Mouse (Mus musculus): Measurements from ENCODE around the gene Arxes2.
"Not testable (repeated sequence)": the region's sequence is repeated elsewhere in the genome, so short reads cannot be mapped to it uniquely, and the experiment has no call there.

Gene Arxes2

GRCm38 (mm10) chrX:135993664-135994119 lies at the start of gene Arxes2:
Gene Arxes2, plus strand, starts transcription at chrX:135993824.
- DNase-seq (ENCODE audit: low spot score) = not testable (repeated sequence)

DNA sequence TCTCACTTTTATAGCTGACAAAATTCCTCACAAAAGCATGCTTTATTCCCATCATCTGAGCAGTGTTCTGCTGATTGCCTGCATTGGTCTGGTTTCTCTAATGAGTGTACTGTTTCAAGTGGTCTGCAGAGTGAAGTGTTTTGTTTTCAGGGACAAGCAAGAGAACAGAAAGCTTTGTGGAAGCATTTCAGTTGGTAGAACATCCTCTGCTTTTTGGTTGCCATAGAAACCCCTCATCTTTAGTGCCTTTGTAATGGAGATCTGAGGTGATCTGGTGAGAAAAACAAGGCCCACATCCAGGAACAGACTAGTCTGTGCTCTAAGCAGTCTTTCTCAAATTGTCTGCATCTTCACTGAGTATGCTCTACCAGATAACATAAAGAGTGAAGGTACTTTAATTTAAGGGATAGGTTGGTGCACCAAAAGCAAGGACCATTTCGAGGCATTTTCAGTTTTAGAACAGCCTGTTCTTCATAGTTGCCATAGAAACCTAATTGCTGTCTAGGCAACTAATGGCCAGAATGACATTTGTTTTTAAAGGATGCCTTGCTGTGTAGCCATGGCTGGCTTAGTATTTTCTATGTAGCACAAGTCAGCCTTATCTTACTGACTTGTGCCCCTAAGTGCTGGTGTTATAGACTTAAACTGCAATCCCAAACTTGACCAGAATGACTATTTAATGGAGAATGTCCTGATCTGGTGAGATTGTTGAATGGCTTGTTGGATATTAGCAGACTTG lies 44.8 kb upstream of the Arxes2 start:
- DNase-seq (ENCODE audit: low spot score) = no peak

DNA sequence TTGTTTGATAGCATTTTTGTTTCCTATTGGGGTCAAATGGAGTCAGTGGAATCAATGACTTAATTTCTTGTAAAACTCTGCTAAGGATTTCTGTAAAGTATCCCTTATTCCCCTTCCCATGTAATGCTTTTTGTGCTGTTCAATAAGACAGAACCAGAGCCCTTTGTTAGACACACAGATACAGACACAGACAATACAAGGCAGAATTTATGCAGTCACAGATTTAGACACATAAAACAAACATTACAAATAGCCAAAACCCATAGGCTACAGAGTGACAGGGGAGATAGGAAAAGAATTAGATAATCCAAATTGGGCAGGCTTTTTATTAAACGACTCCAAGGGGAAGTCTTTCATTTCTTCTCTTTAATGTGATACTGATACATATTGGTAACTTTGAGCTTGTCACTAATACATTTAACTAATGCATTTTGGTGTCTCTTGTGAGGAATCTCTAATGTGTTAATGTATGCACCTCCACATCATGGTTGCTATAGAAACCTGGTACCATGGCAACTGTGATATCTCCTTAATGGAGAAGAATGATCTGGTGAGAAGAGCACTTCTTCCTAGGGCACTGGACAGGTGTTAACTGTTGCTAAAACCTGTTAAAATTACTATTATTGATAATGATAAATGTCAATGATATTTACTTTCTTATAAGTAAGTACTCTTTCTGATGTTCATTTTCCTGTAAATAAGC lies 36.5 kb upstream of the Arxes2 start:
- no peak for DNase-seq (ENCODE audit: low spot score)

- no peak for DNase-seq (ENCODE audit: low spot score)
These were observed 35.9 kb upstream of the Arxes2 start for GRCm38 (mm10) chrX:135957691-135958081.

- no peak for DNase-seq (ENCODE audit: low spot score)
These were observed 34.9 kb upstream of the Arxes2 start for GRCm38 (mm10) chrX:135958589-135959225.

DNA sequence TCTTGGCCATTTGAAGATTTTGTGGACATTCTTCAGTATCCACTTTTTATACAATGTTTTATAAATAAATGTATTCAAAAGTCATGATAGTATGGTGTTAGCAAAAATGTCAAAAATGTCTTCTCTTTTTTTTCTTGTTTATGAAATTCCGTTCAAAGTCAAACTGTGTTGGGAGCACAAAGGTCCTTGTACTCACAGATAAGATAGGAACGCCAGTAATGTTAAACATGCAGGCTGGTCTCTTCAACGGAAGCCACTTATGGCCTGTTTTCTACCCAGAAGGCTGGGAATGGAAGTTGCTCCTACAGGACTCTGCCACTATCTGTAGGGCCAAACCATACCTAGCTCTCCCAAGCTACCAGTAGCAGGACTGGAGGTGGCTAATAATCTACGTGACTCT lies 34.1 kb upstream of the Arxes2 start:
- DNase-seq (ENCODE audit: low spot score) = no peak

- DNase-seq (ENCODE audit: low spot score) = no peak
These were observed 31.3 kb upstream of the Arxes2 start for GRCm38 (mm10) chrX:135962342-135962741.

DNA sequence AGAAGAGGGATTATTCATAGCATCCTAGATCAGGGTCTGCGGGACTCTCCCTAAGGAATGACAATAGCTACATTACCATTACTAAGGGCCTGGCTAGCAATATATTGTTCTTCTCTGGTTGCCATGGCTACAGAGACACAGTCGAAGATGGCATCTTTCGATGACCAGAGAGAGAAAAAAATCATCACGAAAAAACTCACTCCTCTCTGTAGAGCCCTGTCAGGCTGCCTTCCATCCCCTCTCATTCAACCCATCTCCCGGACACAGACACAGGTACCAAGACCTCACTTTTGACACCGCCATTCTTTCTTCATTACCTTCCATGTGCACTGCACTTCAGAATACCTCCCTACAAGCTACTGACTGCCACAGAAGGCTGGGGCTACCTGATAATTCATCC lies 30.5 kb upstream of the Arxes2 start:
- DNase-seq (ENCODE audit: low spot score) = no peak

GRCm38 (mm10) chrX:135963629-135964028 lies 30.0 kb upstream of the Arxes2 start:
- no peak for DNase-seq (ENCODE audit: low spot score)

GRCm38 (mm10) chrX:135973597-135974423 lies 19.8 kb upstream of the Arxes2 start:
- no peak for DNase-seq (ENCODE audit: low spot score)

GRCm38 (mm10) chrX:135974424-135975225 lies 19.0 kb upstream of the Arxes2 start:
- DNase-seq (ENCODE audit: low spot score) = no peak

DNA sequence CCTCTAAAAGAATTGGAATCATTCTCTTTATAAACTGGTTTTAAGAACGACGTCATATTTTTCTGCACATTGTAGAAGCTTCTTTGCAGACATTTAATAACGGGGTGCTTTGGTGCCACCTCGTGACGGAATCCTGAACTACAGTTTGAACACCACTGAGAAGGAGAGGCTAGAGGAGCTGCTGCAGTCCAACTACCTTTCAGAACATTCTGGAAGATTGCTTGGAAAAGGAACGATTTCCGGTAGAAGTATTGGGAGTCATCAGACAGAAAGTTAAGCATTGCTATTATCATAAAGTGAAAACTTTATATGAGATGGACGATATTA lies 18.4 kb upstream of the Arxes2 start:
- DNase-seq (ENCODE audit: low spot score) = peak; percentile 21

GRCm38 (mm10) chrX:135984539-135985260 lies 8.9 kb upstream of the Arxes2 start:
- no peak for DNase-seq (ENCODE audit: low spot score)

GRCm38 (mm10) chrX:135986267-135986666 lies 7.4 kb upstream of the Arxes2 start:
- no peak for DNase-seq (ENCODE audit: low spot score)

- DNase-seq (ENCODE audit: low spot score) = no peak
These were observed 3.0 kb upstream of the Arxes2 start for GRCm38 (mm10) chrX:135990661-135991060.

DNA sequence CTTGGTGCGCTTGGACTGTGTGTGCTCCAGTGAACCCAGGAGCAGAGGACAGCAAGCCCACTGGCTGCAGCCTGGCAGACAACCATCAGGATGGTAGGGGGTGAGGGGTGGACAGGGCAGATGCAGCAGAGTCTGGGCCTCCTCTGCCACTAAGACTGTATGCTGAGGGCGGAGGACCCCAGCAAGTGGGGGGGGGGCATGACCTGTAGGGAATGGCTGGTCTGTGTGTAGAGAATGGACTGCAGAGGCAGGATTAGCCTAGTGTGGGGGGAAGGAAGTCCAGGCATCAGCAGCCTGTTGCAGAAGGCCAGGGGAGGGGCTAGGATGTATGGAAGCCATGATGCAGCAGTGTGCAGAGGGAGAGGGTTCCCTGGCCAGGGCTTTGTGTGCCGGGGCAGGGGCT lies 431 bp upstream of the Arxes2 start:
- not testable (repeated sequence) for DNase-seq (ENCODE audit: low spot score)

DNA sequence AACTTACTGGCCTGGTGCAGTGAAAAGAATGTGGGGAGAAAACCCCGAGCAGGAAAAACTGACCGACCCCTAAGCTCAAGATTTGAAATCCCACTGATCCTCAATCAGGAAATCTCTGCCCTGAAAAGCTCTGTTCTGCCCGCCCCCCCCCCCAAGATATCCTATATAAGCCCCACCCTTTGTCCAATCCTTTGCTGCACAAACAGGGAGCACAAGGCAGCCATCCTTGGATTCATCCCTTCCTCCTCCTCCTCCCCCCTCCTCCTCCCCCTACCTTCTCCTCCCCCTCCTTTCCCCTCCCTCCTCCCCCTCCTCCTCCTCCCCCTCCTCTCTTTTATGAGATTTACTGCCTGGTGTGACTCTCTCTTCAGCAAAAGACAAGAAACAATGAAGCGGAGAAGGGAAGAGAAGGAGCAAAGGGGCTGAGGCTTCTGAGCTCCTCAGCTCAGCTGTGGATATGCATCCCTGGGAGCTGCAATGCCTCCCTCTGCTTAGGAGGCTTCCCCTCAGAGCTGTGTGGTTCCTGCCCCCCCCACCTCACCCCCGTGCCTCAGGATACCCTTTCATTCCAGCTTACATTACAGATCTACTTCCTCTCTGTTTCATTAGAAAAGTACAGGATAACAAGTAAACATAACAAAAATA lies 13.7 kb downstream of the Arxes2 start:
- DNase-seq (ENCODE audit: low spot score) = no peak

GRCm38 (mm10) chrX:136014392-136014791 lies 20.8 kb downstream of the Arxes2 start:
- no peak for DNase-seq (ENCODE audit: low spot score)

GRCm38 (mm10) chrX:136030331-136030730 lies 36.7 kb downstream of the Arxes2 start:
- no peak for DNase-seq (ENCODE audit: low spot score)

All from spleen, adult 12 weeks (tissue).